Mouse (Mus musculus): Measurements from ENCODE around the gene Agtrap. TPM values are rescaled to one million over a fixed set of nuclear protein-coding genes. Genes with fewer than 3 reads are reported as not detected.

Gene Agtrap
- polyA plus RNA-seq, 1 experiment from 2014 or later = 14.8 TPM

DNA sequence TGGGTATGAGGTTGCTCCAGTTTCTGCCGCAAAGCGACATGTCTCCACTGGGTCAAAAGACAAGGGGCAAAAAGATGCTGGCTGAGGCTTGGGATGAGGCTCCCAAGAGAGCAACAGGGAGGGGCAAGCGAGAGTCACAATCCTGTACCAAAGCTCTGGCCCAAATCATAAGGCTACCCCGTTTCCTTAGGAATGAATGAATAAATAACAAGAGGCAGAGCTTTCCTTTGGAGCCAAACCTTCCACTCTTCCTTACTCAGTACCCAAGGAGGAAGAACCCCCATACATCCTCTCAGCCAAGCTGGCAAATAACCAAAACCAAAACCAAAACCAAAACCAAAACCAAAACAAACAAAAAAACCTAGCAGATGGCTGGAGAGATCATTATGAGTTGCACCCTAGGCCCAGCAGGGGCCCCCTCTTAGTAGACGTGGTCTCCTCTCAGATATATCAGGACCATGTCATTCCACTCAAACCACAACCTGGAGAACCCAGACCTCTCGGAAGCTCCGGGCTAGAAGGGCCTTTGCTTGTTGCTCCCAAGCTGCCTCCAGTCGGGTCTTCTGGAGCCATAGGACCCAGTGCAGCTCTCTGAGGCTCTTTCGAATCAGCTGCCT is 18.1 kb downstream of the Agtrap start:
- 73% methylated on average over 9 of the region's 9 CpGs for WGBS
- Histone ChIP-seq H3K9me3 (no peaks in the 10 kb centered on the region), H3K4me2 (no peak overlapping the region), H3K4me1 (peaks cover 10% of the 10 kb centered on the region; the same call in 1 of the 2 replicates), H3K27me3 (no peaks in the 10 kb centered on the region), H3K9ac (no peak overlapping the region), H3K36me3 (no peaks in the 10 kb centered on the region), H3K4me3 (no peak overlapping the region), H3K27ac (no peak overlapping the region)
- ATAC-seq (ENCODE audit: insufficient number of reproducible peaks, low FRiP score, low TSS enrichment, low read depth) = no peak

DNA sequence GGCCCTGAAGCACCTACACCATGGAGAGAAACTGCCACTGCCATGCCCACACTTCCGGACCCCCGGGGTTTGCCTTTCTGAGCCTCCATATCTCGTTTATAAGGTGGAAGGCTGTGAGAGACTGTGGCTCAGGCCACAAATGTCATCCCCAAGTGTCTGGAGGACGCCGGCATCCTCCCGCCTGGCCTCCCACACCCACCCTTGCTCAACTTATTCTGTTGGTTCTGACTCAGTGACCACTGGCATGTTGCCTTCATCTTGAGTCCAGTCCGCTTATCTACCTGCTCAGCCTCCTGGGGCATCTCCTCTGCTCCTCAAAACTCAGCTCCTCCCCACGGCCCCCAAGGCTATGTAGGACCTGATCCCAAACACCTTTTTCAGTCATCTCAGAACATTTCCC is 20.5 kb downstream of the Agtrap start:
- 84% methylated on average over 8 of the region's 8 CpGs for WGBS

DNA sequence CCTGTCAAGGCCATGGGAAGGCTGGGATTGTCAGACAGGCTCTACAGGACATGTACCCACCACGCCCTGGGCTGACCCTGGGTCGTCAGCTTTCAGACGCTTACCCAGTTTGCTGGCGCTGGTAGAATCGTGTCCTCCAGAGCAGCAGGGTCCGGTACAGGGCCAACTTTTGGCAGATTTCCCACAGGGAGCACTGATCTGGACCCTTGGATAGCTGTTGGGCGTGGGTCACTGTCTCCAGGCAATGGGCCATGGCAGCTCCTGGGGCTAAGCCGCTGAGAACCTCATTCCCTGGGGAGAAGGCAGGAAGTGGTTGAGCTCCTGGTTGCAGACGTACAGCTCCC is 21.5 kb downstream of the Agtrap start:
- H3K9ac ChIP-seq = no peak overlapping the region
- no peak overlapping the region for H3K4me3 ChIP-seq
- WGBS = 61% methylated on average over 9 of the region's 9 CpGs
- no peaks in the 10 kb centered on the region for H3K9me3 ChIP-seq
- no peak overlapping the region for H3K27ac ChIP-seq
- no peak for ATAC-seq (ENCODE audit: insufficient number of reproducible peaks, low FRiP score, low TSS enrichment, low read depth)
- H3K27me3 ChIP-seq = no peaks in the 10 kb centered on the region
- no peak overlapping the region for H3K4me2 ChIP-seq
- peaks cover 9% of the 10 kb centered on the region; the same call in 1 of the 2 replicates for H3K4me1 ChIP-seq
- no peaks in the 10 kb centered on the region for H3K36me3 ChIP-seq

More for the DNA sequence above, 20.5 kb downstream of the Agtrap start:
- no peak overlapping the region for H3K4me2 ChIP-seq
- H3K27ac ChIP-seq = no peak overlapping the region
- H3K9me3 ChIP-seq = no peaks in the 10 kb centered on the region
- no peaks in the 10 kb centered on the region for H3K36me3 ChIP-seq
- H3K4me1 ChIP-seq = peaks cover 9% of the 10 kb centered on the region; the same call in 1 of the 2 replicates
- no peaks in the 10 kb centered on the region for H3K27me3 ChIP-seq
- no peak overlapping the region for H3K4me3 ChIP-seq
- ATAC-seq (ENCODE audit: insufficient number of reproducible peaks, low FRiP score, low TSS enrichment, low read depth) = no peak
- no peak overlapping the region for H3K9ac ChIP-seq

DNA sequence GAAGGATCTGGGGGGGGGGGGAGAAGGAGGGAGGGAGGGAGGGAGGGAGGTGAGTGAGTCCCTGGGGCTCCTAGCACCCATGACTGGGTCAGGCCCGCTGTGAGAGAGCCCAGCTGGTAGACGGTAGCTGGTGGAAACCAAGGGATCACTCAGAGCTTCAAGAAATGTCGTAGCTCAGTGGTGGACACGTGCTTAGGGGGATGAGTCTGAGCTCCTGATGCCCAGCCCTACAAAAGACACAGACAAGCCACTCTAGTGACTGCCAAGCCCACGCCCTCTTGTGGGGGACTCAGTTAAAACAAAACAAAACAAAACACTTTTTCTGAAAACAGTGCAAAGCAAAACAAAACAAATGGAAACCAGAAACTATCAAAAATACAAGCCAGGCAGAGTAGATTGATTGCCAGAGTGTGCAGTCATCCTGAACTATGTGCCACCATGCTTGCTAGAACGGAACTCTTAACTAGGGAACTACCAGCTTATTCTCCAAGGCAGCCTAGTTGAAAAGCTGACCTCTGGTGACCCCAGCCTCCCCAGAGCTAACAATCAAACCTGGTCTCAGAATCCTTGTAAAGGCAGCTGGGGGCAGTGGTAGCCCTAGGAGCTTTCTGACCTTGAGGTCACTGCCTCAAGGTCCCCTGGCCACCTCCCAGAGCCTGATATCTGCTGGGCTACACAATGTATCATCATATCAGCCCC is 22.0 kb downstream of the Agtrap start:
- no peaks in the 10 kb centered on the region for H3K9me3 ChIP-seq
- no peak overlapping the region for H3K4me2 ChIP-seq
- H3K27me3 ChIP-seq = no peaks in the 10 kb centered on the region
- no peak overlapping the region for H3K4me3 ChIP-seq
- no peak overlapping the region for H3K27ac ChIP-seq
- peaks cover 9% of the 10 kb centered on the region; the same call in 1 of the 2 replicates for H3K4me1 ChIP-seq
- WGBS = 41% methylated on average over 6 of the region's 6 CpGs
- no peak overlapping the region for H3K9ac ChIP-seq
- ATAC-seq (ENCODE audit: insufficient number of reproducible peaks, low FRiP score, low TSS enrichment, low read depth) = no peak
- H3K36me3 ChIP-seq = no peaks in the 10 kb centered on the region

DNA sequence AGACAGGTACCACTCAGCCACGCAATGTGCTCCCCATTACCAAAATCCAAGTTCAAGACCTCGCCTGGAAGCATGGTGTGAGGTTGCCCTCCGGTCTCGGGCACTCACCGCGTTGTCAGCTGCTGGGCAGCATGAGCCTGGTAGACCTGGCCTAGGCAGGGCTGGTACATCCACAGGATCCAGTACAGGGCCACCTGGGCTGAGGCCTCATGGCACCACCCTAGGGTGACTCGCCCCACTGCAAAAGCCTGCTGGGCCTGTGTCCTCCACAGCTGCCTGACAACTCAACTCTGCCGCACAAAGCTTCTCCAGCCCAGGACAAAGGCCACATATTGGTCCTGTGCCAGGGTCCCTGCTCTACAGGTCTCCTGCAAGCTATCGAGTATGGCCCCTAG is 26.7 kb downstream of the Agtrap start:
- Histone ChIP-seq H3K4me1 (peaks cover 8% of the 10 kb centered on the region; the same call in 1 of the 2 replicates), H3K27me3 (no peaks in the 10 kb centered on the region), H3K9me3 (no peaks in the 10 kb centered on the region), H3K4me2 (no peak overlapping the region), H3K36me3 (peaks cover 28% of the 10 kb centered on the region), H3K27ac (no peak overlapping the region), H3K9ac (no peak overlapping the region), H3K4me3 (no peak overlapping the region)
- no peak for ATAC-seq (ENCODE audit: insufficient number of reproducible peaks, low FRiP score, low TSS enrichment, low read depth)
- 88% methylated on average over 9 of the region's 9 CpGs for WGBS

DNA sequence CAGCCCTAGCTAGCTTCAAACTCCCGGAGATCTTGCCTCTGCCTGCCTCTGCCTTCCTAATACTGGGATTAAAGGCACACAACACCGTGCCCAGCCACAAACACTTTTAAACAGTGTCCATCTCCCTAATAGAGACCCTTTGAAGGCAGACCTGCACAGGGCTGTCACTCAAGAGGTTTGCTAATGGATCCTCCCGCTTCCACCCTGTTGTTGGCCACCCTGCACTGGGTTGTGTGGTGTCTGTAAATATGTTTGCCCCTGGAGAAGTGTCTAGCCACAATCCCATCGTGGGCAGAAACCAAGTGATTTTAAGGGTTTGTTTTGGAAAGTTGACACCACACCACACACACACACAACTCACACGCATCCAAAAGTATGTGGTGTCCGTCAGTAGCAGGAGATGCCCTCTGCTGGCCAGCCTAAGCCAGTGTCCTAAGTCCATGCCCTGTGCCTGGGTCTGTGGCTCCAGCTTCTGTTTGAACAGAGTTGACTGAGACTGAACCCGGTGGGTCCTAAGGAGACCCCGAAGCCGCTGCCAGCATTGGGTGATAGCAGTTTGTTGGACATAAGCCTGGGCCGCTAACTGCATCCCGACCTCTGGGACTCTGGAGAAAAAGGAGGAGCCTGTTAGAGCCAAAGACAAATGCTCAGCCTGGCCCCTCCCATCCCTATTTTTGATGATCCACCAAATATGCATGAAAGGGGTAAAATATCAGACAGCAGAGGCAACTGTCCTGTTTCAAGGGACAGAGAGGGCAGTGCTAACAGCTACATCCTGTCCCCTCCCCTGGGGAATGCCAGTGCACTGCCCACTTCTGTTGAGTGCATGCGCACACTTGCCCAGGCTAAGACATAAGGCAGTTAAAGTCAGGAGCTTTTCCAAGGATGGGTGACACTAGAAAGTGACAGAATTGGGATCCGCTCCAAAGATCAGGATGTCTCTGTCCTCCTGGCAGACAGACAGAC is 27.4 kb downstream of the Agtrap start:
- Histone ChIP-seq H3K4me3 (no peak overlapping the region), H3K9me3 (no peaks in the 10 kb centered on the region), H3K4me1 (peaks cover 8% of the 10 kb centered on the region; the same call in 1 of the 2 replicates), H3K9ac (no peak overlapping the region), H3K36me3 (peaks cover 35% of the 10 kb centered on the region), H3K4me2 (no peak overlapping the region), H3K27ac (no peak overlapping the region), H3K27me3 (no peaks in the 10 kb centered on the region)
- whole genome bisulfite sequencing = 51% methylated on average over 13 of the region's 13 CpGs
- ATAC-seq (ENCODE audit: insufficient number of reproducible peaks, low FRiP score, low TSS enrichment, low read depth) = no peak

DNA sequence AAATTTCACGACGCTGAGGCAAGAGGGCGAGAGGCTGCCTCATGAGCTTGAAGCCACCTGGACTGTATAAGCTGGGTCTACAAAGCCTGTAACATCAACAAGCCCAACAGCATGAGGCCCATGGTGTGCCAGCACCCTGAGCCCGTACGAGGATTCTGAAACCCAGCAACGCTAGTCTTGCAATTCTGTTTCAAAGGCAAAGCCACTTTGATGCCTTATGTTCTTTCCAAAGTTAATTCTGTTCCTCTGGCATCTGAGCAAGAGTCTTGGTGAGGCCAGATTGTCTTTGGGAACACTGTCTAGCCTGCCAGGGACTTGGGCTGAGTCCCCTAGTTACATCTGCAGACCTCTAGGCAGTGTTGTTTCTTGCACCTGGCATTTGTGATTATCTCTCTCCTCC is 28.8 kb downstream of the Agtrap start:
- H3K4me1 ChIP-seq = peaks cover 8% of the 10 kb centered on the region; the same call in 1 of the 2 replicates
- no peak overlapping the region for H3K27ac ChIP-seq
- H3K9ac ChIP-seq = no peak overlapping the region
- peaks cover 48% of the 10 kb centered on the region for H3K36me3 ChIP-seq
- ATAC-seq (ENCODE audit: insufficient number of reproducible peaks, low FRiP score, low TSS enrichment, low read depth) = no peak
- H3K9me3 ChIP-seq = no peaks in the 10 kb centered on the region
- H3K27me3 ChIP-seq = no peaks in the 10 kb centered on the region
- H3K4me3 ChIP-seq = no peak overlapping the region
- no peak overlapping the region for H3K4me2 ChIP-seq
- WGBS = 88% methylated on average over 6 of the region's 6 CpGs

DNA sequence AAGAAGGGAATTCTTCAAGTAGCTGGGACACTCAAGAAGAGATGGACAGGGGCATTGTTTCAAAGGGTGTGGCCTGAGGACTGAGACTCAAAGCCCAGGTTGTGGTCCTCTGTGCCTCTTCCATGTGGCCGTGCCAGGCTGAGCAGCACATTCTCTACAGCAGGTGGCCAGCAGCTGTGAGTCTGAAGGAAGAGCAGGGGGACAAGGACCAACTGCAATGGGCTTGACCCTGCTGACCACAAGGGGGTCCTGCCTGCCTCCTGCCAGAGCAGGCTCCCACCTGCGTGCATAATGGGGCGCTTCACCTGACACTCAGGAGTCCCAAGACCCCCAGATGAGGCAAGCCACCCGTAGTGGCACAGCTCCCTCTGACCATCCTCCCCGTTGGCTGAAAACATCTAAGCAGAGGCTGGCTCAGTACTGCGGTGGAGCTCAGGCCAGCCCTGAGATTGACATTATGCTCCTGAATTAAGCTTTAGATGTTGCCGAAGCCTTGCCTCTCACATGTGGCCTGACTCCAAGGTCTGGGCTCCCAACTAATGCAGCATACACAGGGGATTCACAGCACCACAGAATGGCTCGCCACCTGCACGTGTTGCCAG is 29.5 kb downstream of the Agtrap start:
- H3K9ac ChIP-seq = no peak overlapping the region
- H3K4me1 ChIP-seq = peaks cover 8% of the 10 kb centered on the region; the same call in 1 of the 2 replicates
- no peaks in the 10 kb centered on the region for H3K27me3 ChIP-seq
- no peak overlapping the region for H3K4me2 ChIP-seq
- no peak overlapping the region for H3K27ac ChIP-seq
- no peak overlapping the region for H3K4me3 ChIP-seq
- no peaks in the 10 kb centered on the region for H3K9me3 ChIP-seq
- 84% methylated on average over 9 of the region's 9 CpGs for WGBS
- peaks cover 54% of the 10 kb centered on the region for H3K36me3 ChIP-seq
- no peak for ATAC-seq (ENCODE audit: insufficient number of reproducible peaks, low FRiP score, low TSS enrichment, low read depth)

DNA sequence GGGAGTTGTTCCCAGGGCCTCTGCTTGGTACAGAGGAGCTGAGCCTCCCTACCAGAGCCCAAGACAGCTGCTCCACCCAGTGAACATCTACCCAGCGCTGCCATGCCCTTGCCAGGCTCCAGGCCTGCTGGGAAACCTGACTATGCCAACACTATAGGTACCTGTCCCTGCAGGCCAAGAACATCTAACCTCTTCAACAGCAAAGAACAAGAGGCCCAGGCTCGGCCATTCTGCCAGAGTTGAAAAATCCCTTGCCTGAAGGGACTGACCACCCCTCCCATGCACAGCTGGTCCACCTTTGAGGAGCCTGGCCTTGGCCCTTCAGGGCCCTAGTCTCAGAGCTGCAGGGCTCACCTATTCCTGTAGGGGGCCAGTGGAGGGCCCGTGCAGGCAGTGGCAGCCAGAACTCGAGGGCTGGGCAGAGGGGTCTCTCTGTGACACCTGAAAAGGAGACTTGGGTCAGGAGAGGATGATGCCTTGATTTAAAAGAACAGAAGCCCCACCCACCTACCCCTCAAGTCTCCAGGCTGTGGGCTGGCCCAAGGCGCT is 30.1 kb downstream of the Agtrap start:
- 61% methylated on average over 5 of the region's 5 CpGs for WGBS
- peaks cover 60% of the 10 kb centered on the region for H3K36me3 ChIP-seq
- H3K4me2 ChIP-seq = no peak overlapping the region
- no peak overlapping the region for H3K27ac ChIP-seq
- no peaks in the 10 kb centered on the region for H3K27me3 ChIP-seq
- ATAC-seq (ENCODE audit: insufficient number of reproducible peaks, low FRiP score, low TSS enrichment, low read depth) = no peak
- no peaks in the 10 kb centered on the region for H3K9me3 ChIP-seq
- peaks cover 8% of the 10 kb centered on the region; the same call in 1 of the 2 replicates for H3K4me1 ChIP-seq
- no peak overlapping the region for H3K4me3 ChIP-seq
- H3K9ac ChIP-seq = no peak overlapping the region

DNA sequence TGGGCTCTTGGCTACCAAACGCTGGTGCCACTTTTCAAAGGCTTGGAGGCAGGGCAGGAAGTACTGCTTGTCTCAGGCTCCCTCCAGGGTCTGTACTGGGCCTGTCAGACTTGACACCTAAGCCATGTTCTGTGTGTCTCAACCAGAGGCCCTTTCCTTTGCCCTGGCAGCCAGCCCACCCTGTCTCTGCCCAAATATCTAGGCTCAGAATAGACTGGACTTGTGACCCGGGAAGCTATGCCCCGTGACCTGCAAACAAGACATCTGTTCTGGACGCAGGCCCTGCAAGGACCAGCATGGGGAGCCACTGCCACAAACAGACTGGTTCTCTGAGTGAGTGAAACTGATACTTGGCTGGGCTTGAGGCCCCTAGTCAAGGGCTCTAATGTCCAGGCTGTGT is 31.0 kb downstream of the Agtrap start:
- Histone ChIP-seq H3K9me3 (no peaks in the 10 kb centered on the region), H3K4me2 (no peak overlapping the region), H3K4me1 (peaks cover 8% of the 10 kb centered on the region; the same call in 1 of the 2 replicates), H3K36me3 (peaks cover 70% of the 10 kb centered on the region), H3K27me3 (no peaks in the 10 kb centered on the region), H3K27ac (no peak overlapping the region), H3K4me3 (no peak overlapping the region), H3K9ac (no peak overlapping the region)
- no peak for ATAC-seq (ENCODE audit: insufficient number of reproducible peaks, low FRiP score, low TSS enrichment, low read depth)
- WGBS = 83% methylated on average over 4 of the region's 4 CpGs

DNA sequence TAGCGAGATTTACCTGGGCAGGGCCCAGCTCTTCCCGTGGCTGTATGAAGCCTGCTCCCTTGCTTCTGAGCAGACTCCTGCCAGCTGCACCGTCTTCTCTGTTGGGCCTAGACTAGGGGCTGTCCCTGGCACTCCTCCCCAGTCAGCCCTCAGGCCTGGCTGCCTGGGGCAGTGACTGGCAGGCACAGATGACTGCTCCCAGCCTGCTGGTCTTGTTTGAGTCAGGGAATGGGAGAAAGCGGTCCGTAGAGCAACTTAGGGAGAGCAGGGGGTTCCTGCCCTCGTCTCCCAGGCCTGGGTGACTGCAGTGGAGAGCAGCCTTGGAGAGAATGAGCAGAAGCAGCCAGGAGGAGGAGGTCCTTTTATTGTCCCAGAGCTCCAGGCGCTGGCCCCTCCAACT is 31.6 kb downstream of the Agtrap start:
- no peak for ATAC-seq (ENCODE audit: insufficient number of reproducible peaks, low FRiP score, low TSS enrichment, low read depth)
- H3K9me3 ChIP-seq = no peaks in the 10 kb centered on the region
- H3K9ac ChIP-seq = no peak overlapping the region
- no peaks in the 10 kb centered on the region for H3K27me3 ChIP-seq
- H3K4me2 ChIP-seq = no peak overlapping the region
- H3K4me1 ChIP-seq = peaks cover 8% of the 10 kb centered on the region; the same call in 1 of the 2 replicates
- peaks cover 75% of the 10 kb centered on the region for H3K36me3 ChIP-seq
- H3K27ac ChIP-seq = no peak overlapping the region
- WGBS = 75% methylated on average over 7 of the region's 7 CpGs
- no peak overlapping the region for H3K4me3 ChIP-seq

All from limb, embryonic 15.5 days (tissue).